Mouse (Mus musculus): ENCODE data around the gene Tbx4.

The Tbx4 gene

DNA sequence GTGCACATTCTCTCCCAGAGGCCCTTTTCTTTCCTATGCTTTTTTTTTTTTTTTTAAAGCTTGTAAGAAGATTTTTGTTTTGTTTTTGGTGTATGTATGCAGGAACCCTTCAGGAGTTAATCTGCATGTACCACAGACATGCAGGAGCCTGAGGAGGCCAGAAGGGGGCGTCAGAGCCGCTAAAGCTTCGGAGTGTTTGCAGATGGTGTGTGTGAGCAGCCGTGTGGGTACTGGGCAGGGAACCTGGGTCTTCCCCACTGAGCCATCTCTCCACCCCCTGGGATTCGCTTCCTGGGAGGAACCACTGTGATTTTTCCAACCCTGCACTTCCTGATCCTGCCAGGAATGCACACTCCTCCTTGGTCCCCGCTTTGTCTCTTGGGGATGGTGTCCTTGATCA lies 35.5 kb upstream of the Tbx4 start:
- no peak for DNase-seq (ENCODE audit: low spot score in 2 of 2)

DNA sequence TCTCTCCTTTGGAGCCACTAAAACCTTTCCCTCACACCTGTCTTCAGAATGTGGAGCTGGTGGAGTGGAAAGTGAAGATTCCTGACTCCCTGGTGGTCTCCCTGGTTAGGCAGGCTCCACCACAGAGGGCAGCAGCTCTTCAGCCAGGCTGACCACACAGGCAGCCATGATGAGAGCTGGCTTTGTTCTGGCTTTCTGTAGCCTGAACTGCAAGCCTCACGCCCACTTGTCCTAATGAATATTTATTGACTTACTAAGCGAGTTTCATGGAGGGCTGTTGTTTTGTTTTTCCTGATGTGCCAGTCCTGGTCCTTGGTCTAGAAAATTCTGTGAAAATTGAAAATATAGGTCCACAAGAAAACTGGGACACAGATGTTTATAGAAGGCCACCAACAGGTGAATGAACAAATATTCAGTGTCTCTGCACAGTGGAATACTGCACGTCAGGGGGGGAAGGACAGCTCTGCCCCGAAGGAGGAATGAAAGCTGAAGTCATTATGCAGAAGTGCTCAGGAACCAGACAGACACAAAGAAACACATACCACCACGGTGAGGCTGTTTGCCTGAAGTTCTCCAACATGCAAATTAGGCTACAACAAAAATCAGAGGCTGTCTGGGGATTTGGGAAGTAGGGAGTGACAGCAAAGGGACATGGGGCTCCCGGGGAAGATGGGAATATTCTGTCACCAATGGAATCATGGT lies 28.1 kb upstream of the Tbx4 start:
- DNase-seq (ENCODE audit: low spot score in 2 of 2): no peak

DNA sequence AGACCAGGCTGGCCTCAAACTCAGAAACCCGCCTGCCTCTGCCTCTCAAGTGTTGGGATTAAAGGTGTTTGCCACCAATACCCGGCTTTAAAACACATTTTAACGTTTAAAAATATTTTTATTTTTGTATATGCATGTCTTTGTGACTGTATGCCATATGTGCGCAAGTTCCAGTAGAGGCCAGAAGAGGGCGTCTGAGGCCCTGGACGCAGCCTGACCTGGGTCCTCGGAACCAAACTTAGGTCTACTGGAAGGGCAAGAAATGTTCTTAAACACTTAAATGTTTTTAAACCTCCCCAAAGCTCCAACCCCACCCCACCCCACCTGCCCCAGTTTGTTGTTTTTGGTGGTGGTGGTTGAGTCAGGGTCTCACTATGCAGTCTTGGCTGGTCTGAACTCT lies 21.9 kb upstream of the Tbx4 start:
- no peak for DNase-seq (ENCODE audit: low spot score in 2 of 2)

DNA sequence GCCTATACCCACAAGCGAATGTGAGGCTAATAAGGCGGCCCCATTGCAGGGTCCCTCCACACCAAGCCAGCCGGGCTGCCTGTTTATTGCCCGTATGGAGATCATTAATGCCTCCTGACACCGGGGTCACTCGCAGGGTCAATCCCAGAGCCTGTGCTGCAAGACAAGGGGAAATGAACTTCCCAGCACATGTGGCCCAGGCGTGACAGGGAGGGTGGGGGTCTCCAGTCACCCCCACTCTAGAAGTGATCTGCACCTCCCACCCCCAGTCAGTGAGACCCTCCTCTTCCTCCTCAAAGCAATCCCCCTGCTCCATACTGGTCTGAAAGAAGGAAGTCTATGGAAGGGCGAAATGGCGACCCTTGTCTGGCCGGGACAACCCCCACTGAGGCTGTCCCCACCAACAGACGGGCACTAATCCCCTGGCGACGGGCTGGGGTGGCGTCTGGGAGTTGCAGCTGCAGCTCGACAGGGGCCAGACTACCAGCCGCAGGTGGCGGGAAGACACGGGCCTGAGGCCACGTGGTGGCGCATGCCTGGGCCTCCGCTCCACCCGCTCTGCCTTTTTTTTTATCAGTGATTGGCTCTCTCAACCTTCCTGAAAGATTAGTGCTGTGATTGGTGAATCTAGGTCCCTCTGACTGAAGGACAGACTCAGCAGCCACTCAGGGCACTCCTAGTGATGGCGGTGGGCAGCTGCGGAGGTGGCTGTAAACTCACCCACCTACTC lies 10.0 kb upstream of the Tbx4 start:
- no peak for DNase-seq (ENCODE audit: low spot score in 2 of 2)

DNA sequence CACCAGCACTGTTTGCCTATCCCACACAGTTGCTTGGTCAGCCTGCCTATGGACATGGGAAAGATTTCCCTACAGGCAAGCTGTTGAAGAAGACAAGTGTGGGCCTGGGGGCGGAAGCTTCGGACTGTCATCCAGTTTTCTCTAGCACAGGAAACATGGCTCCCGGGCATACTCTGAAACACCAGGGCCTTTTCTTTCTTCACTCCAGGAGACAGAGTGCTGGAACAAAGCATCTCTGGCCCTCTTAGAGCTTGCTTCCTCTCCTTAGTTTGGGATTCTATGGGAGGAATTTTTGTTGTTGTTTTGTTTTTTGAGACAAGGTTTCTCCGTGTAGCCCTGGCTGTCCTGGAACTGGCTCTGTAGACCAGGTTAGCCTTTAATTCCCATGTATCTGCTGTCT lies 1.7 kb upstream of the Tbx4 start:
- no peak for DNase-seq (ENCODE audit: low spot score in 2 of 2)

DNA sequence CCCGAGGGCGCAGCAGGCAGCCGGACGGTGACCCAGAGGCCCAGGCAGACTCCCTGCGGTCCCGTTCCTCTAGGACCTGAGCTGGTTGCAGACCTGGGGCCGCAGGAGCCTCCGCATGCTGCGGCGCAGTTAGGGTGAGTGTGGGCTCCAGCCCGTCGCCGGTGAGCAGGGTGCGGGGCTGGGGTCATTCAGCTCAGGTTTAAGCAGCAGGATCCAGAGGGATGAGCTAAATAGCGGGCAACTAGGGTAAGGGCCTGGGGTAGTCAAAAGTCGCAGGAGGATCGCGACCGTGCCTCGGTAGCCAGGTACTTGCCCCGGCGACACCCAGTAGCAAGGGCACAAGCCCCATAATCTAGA lies 185 bp downstream of the Tbx4 start:
- no peak for DNase-seq (ENCODE audit: low spot score in 2 of 2)

DNA sequence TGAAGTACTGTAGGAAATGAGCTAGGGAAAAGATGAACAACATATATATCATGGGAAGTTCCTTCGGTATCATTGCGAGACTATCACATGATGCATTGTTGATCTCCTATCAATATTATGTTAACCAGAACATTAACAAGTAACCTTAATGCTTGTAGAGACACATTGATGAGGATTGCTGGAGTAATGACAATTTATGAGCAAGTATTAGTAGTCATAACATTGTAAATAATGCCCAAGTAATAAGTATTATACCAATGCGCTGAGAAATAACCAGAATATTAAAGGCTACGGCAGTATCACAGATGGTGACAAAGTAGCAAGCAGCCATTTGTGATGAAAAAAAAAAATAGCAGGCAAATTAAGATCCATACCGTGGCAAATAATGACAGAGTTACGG lies 1.1 kb downstream of the Tbx4 start:
- DNase-seq (ENCODE audit: low spot score in 2 of 2): no peak

DNA sequence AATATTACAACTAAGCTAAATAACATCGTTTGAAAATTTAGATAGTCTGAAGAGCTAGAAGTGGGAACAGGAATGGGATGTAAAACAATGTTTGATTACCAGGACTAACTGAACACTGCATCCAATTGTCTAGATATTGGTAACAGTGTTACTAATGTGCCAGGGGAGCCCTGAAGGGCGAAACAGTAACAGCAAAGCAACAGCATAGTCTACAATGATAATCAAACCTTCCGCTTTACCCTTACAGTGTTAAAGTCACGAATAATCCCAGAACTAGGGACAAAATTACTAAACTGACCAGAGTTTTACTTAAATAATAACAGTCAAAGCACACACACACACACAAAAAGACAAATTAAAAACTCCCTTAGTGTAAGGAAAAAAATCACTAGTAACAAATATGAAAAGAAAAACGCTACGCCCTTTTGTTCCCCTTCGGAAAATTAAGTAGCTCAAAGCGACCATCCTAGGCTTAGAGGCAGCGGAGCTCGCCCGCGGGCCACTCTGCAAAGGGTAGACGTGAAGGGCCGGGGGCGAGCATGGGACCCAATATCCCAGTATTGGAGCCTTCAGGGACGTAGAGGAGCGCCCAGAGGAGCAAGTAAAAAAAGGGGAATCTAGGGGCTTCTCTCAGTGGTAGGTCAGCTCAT lies 1.7 kb downstream of the Tbx4 start:
- no peak for DNase-seq (ENCODE audit: low spot score in 2 of 2)

DNA sequence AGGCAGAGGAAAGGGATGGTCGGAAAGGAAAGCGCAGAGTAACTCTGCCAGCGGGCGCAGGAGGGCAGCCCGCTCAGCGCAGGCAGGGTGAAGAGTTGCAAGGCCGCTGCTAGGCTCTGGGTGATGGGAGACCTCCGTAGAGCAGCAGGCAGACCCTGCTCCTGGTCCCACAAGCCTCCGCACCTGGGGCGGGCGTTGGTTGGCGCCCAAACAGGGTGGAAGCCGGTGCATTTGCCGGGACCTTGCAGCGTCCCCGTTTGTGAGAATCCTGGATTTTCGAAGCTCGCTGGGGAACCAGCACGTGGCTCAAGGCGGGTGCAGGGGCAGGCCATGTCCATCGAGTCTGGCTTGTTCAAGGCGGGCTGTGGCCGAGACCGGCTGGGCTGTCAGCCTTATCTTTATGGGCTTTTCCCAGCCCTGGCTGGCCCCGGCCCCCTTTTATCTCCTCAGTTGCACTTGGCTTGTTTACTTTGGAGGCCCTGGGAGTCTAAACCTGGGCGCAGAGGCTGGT lies 2.3 kb downstream of the Tbx4 start:
- no peak for DNase-seq (ENCODE audit: low spot score in 2 of 2)

DNA sequence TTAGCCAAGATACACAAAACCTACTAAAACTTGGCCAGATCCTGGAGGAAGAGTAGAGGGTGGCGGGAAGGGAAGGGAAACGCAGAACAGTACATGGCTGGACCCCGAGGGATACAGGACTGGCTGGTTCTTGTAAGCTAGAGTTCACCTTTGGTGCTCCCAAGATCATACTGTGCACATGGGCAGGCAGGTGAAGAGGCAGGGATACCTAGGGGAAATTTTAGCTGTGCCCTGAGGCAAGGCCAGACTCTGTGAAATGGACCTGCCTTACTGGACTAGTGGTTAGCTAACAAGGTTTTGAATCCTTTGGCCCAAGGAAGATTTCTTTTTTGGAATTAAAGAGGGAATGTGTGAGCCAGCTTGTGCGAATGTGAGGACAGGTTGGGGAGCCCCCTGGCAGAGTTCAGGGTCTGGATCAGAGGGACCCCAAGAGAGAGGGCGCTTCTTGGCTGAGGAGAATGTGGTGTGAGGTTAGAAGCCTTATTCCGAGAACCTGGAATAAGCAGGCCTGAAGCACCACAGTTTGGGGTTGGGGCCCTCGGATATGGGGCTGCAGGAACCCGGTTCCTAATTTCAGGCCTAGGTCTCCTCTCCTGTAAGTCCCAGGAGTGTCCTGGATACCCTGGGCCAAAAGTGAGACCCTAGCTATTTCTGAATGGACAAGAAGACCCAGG lies 3.0 kb downstream of the Tbx4 start:
- DNase-seq (ENCODE audit: low spot score in 2 of 2): no peak

DNA sequence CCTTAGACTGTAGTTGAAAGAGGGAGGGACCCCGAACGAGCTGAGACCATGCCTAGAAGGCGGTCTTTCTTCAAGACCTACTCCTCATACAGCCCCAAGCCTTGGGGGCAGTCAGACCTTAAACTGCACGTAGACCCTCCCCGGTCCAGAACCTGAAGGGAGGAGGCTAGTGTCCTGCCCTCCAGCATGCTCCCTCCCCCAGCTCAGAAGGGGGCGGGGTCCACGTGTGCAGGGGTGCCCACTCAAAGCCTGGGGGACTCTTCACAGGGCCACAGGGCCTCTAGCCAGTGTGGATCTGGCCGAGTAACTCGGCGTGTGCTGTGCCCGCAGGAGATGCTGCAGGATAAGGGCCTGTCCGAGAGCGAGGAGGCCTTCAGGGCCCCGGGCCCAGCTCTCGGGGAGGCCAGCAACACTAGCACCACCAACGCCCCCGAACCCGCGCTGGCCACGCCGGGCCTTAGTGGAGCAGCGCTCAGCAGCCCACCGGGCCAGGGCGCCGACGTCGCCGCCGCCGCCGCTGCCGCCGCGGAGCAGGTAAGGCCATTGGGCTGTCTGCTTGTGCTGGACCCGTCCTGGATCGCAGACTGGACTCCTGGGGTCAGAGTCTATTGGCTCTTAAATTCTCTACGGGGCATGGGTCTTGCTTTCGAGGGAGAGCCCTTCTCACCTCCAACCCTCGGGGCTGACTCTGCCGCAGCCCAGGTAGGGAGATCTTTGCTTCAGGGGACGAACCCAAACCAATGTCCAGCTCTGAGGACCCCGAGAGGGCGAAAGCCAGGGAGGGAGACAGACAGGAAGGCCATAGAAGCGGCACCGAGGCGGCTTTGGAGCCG lies 3.7 kb downstream of the Tbx4 start:
- DNase-seq (ENCODE audit: low spot score in 2 of 2): no peak

DNA sequence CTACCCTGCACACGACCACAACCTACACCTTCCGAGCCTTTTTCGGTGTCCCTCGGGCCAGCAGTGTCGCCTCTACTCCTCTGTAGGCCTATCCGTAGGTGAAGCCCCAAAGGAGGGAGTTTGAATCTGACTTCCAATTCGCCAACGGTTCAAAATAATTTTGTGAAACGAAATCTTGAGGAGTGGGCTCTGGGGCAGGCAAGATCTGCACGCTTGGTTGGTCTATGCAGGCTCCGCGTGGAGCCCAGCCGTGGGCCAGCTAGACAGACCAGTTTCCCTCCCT lies 4.3 kb downstream of the Tbx4 start:
- DNase-seq (ENCODE audit: low spot score in 2 of 2): no peak

DNA sequence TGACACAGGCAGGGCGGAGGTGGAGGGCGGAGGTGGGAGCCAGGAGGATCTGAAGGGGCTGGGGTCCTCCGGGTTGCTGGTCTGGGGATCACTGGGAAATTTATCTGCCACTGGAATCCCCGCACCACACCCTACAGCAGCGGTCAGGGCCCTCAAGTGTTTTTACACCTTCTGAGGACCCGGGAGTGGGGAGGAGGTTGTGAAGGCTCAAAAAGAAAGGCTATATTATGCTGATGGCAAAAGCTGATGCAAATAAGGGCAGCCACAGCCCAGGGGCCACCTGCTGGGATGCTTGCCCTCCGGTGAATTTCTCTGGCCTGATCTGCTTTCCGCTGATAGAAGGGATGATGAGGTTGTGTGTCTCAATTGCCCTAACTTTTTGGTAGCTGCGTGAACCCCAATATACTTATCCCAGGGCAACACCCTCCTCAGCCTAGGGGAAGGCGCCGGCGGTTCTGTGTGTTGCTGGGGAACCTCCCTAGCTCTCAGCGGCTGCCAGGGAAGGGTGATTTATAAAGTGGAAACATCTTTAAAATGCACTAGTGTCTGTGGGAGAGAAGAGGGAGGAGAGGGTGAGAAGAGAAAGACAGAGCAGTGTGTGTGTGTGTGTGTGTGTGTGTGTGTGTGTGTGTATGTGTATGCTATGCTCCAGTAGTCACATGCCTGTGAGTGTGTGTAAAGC lies 4.9 kb downstream of the Tbx4 start:
- no peak for DNase-seq (ENCODE audit: low spot score in 2 of 2)

DNA sequence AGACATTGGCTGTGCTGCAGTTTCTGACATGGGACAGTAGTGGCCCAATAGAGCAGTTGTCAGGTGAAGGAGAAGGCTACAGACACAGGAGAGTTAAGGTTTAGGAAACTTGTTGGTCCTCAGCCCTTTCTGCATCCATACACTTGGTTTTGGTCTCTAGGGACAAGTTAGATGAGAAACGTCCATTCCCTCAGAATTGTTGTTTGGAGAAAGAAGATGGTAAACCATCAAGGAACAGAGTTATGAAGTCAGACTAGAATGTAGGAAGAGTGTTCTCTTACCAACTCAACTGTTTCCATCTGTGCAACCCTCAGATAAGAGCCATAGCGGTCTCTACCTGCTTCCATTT lies 5.4 kb downstream of the Tbx4 start:
- DNase-seq (ENCODE audit: low spot score in 2 of 2): no peak

DNA sequence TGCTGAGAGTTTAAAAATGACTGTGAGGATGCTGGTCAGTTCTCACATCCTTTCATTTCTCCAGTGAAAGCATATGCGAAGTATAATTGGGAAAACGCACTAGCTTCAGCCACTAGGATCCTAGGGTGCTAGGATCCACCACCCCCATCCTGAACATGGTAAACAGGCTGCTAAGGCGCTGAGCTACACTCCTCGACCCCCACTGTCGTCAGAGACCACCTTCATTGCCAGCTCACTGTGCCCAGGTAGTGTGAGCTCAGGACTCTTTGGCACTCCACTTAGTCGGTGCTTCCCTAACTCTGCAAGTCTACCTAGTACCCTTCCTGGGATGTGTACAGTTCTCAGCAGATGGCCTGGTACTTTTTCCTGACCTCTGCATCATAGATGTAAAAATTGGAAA lies 6.5 kb downstream of the Tbx4 start:
- DNase-seq (ENCODE audit: low spot score in 2 of 2): no peak

DNA sequence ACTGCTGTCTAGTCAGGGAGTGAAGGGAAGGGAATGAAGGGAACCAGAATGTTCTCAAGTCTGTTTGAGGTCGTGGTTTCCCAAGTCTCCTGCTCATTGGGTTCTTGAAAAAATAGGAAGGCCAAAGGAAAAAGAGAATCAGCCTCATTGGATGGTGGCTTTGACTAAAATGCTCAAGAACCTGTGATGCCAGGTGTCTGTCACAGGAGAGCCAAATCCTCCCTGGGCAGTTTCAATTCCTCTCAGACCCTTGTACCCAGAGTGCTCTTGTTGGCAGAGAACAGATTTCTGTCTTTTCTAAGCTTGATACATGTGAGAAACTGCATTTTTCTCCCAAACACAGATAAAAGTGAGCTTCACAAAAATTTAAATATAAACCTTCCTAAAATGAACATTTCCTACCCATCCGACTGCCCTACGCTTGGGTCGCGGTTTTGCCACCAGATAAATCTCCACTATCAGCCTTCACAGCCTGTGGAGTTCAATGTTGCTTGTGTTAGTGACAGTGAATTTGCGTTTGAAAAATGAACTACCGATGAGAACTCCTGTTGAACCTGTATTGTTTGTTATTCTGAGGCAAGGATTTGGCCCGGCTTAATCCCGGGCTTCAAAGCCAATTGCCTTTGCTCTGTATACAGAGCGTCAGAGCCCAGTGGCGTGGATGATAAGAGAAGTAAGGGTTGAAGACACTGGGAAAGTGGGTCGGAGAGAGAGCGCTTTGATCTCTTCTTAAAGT lies 7.3 kb downstream of the Tbx4 start:
- no peak for DNase-seq (ENCODE audit: low spot score in 2 of 2)

DNA sequence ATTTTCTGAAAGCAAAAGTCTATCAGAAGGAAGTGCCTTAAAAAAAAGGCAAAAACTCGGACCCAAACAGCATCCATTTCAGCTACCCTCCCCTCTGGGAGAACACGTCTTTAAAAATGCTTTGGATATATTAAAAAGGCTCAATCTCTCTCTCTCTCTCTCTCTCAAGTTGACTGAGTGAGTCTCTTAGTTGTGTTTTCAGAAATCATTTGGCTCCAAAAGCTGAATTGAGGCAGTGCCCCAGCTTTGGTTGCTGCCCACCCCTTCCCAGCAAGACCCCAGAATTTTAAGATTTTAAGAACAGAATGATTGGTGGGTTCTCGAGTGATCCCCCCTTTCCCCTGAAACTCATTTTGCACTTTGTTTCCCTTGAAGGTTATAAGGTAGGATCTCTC lies 7.9 kb downstream of the Tbx4 start:
- no peak for DNase-seq (ENCODE audit: low spot score in 2 of 2)

DNA sequence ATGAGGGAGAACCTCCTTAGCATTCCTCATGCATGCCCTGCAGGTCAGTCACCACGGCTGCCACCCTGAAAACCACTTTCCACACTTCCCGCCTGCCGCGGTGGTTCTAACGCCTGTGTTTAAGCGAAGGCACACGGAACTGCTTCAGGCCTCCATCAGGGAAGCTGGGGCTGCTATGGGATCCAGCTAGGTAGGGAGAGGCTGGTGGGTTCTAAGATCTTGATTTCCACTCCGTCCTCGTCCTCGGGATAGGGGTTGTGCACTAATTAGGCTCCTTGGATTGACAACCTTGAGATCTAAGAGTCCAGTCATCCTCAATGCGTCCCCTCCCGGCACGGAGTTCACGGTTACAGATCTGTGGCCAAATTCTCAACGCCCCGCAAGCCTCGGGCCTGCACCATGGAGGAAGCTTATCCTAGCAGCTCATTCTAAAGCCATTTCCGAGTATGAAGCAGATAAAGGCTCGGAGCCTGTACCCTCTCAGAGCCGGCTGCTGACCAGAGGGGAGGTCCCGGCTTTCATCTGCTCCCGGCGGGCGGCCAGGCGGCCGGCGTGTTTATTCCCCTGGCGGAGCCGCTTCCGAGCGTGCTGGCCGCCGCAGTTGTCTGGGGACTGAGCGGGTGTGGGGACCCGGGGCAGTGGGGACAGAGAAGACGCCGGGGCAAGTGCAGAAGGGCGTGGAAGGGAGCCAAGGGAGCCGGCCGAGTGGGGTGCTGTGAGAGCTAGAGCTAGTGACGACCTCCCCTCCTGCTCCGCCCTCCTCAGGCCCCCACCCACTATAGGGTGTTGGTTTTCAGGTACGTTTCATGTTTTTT lies 8.7 kb downstream of the Tbx4 start:
- no peak for DNase-seq (ENCODE audit: low spot score in 2 of 2)

DNA sequence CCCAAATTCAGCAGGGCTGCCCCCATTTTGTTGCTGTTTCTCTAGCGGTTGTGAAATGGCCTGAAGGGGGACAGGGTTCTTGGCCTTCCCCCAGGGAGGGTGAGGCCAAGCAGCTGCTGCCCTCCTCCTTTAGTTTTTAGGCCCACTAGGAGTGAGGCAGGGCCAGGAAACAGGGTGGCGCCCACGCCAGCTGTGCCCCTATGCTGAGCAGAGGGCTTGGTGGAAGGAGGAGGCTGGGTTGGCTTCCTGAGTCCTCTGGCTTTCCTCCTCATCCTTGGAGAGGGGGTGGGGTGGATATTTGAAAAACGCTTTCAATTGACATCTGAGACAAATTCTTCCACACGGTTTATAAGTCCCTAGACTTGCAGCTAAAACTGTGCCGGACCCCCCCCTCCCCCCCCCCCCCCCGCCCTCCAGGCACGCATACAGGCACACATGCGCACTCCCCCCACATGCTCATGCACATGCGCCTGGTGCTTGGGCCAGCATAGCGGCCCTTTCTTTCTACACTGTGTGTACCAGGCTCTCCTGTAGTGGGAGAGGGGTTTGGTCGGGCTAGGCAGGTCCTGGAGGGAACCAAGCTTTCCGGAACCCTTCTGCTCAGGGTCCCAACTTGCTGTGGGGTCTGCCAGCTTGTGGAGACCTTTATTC lies 10.2 kb downstream of the Tbx4 start:
- DNase-seq (ENCODE audit: low spot score in 2 of 2): no peak

All from frontal cortex, postnatal 36 days (tissue).